Mouse (Mus musculus) hindbrain, embryonic 15.5 days (tissue): Measurements from ENCODE around the gene Epb41. TPM values are rescaled to one million over a fixed set of nuclear protein-coding genes. Genes with fewer than 3 reads are reported as not detected.

Experiments
- ATAC-seq: fragments of 200-750 bp; cut with Nextera tagmentation; 2 replicates; pipeline ENCODE4 v1.8.0; 2017; ENCODE audit warnings: low read depth, moderate number of reproducible peaks, moderate TSS enrichment; ENCODE audit not compliant: low FRiP score
- H3K27ac ChIP-seq: fragments of 300-500 bp; sonication (generic); replicated peaks from 2 replicates; pipeline ENCODE4 v1.5.1; 2015; ENCODE audit warnings: mild to moderate bottlenecking, inconsistent platforms
- H3K27me3 ChIP-seq: fragments of 300-500 bp; sonication (generic); 2 replicates; pipeline ENCODE4 v1.6.1; 2015; ENCODE audit warnings: control low read depth, inconsistent platforms
- H3K36me3 ChIP-seq: fragments of 300-500 bp; sonication (generic); 2 replicates; pipeline ENCODE4 v1.6.1; 2015; ENCODE audit warnings: control low read depth, inconsistent platforms
- H3K4me1 ChIP-seq: fragments of 300-500 bp; sonication (generic); replicated peaks from 2 replicates; pipeline ENCODE4 v1.6.1; 2015; ENCODE audit warnings: control low read depth, inconsistent platforms
- H3K4me2 ChIP-seq: fragments of 300-500 bp; sonication (generic); 2 replicates; pipeline ENCODE4 v1.6.1; 2015; ENCODE audit warnings: moderate library complexity, mild to moderate bottlenecking, inconsistent platforms
- H3K4me3 ChIP-seq: fragments of 300-500 bp; sonication (generic); 2 replicates; pipeline ENCODE4 v1.5.1; 2015; ENCODE audit warnings: mild to moderate bottlenecking, inconsistent platforms
- H3K9ac ChIP-seq: fragments of 300-500 bp; sonication (generic); 2 replicates; pipeline ENCODE4 v1.6.1; 2015; ENCODE audit warnings: inconsistent platforms
- H3K9me3 ChIP-seq: fragments of 300-500 bp; sonication (generic); 2 replicates; pipeline ENCODE4 v1.6.1; 2016; ENCODE audit warnings: control low read depth, inconsistent platforms
- WGBS: fragments of 180-500 bp; shearing (Covaris S2); methylation state at CpG from one replicate; pipeline ENCODE4 v1.1.7; 2015; 5-methylcytosine and 5-hydroxymethylcytosine counted together
- polyA plus RNA-seq: library from polyadenylated mRNA; unstranded; fragments of >200 nt; fragmentation: Nextera tagmentation; extraction: Ambion mirVana; gene quantifications from 2 replicates; pipeline ENCODE4 v1.2.1, GENCODE M21; 2015

The Epb41 gene
- polyA plus RNA-seq, 1 experiment from 2014 or later, result 59.8 TPM

- no peak for ATAC-seq
- peaks cover 36% of the 10 kb centered on the region for H3K4me1 ChIP-seq
- H3K27me3 ChIP-seq, result peaks cover 62% of the 10 kb centered on the region
- 6% methylated on average over 9 of the region's 9 CpGs for WGBS
- no peak overlapping the region for H3K9ac ChIP-seq
- no peaks in the 10 kb centered on the region for H3K36me3 ChIP-seq
- H3K4me3 ChIP-seq, result no peak overlapping the region
- H3K27ac ChIP-seq, result no peak overlapping the region
- H3K4me2 ChIP-seq, result no peak overlapping the region
- no peaks in the 10 kb centered on the region for H3K9me3 ChIP-seq
Observed at GRCm38 (mm10) chr4:131914046-131914643, 161.0 kb downstream of the Epb41 start.

GRCm38 (mm10) chr4:131913526-131913925 lies 161.6 kb downstream of the Epb41 start:
- H3K27me3 ChIP-seq, result peaks cover 57% of the 10 kb centered on the region
- no peak overlapping the region for H3K4me2 ChIP-seq
- H3K4me3 ChIP-seq, result no peak overlapping the region
- 55% methylated on average over 10 of the region's 10 CpGs for WGBS
- no peaks in the 10 kb centered on the region for H3K36me3 ChIP-seq
- no peak overlapping the region for H3K9ac ChIP-seq
- no peaks in the 10 kb centered on the region for H3K9me3 ChIP-seq
- H3K4me1 ChIP-seq, result peaks cover 36% of the 10 kb centered on the region
- no peak overlapping the region for H3K27ac ChIP-seq
- no peak for ATAC-seq

- no peak for ATAC-seq
- WGBS, result 48% methylated on average over 5 of the region's 5 CpGs
Observed at GRCm38 (mm10) chr4:131911521-131911920, 163.6 kb downstream of the Epb41 start.

GRCm38 (mm10) chr4:131910237-131910994 lies 164.7 kb downstream of the Epb41 start:
- peak overlapping the region; percentile 31 for H3K4me2 ChIP-seq
- 0 out of 2 replicates have a peak, but pooled peaks have one; percentile 28 for ATAC-seq
- 15% methylated on average over 19 of the region's 21 CpGs for WGBS
- no peak overlapping the region for H3K27ac ChIP-seq
- H3K9me3 ChIP-seq, result no peaks in the 10 kb centered on the region
- H3K4me3 ChIP-seq, result no peak overlapping the region
- no peaks in the 10 kb centered on the region for H3K36me3 ChIP-seq
- H3K4me1 ChIP-seq, result peaks cover 25% of the 10 kb centered on the region
- peaks cover 28% of the 10 kb centered on the region for H3K27me3 ChIP-seq
- no peak overlapping the region for H3K9ac ChIP-seq

More at GRCm38 (mm10) chr4:131911521-131911920, 163.6 kb downstream of the Epb41 start:
- Histone ChIP-seq H3K9me3 (no peaks in the 10 kb centered on the region), H3K4me1 (peaks cover 36% of the 10 kb centered on the region), H3K27ac (no peak overlapping the region), H3K36me3 (no peaks in the 10 kb centered on the region), H3K9ac (no peak overlapping the region), H3K4me2 (no peak overlapping the region), H3K27me3 (peaks cover 39% of the 10 kb centered on the region), H3K4me3 (no peak overlapping the region)

- Histone ChIP-seq H3K27ac (no peak overlapping the region), H3K4me1 (peaks cover 13% of the 10 kb centered on the region), H3K4me3 (no peak overlapping the region), H3K4me2 (no peak overlapping the region), H3K27me3 (peaks cover 10% of the 10 kb centered on the region), H3K9me3 (no peaks in the 10 kb centered on the region), H3K9ac (no peak overlapping the region), H3K36me3 (peaks cover 3% of the 10 kb centered on the region; the same call in 1 of the 2 replicates)
- 94% methylated on average over 3 of the region's 3 CpGs for WGBS
- ATAC-seq, result no peak
Observed at GRCm38 (mm10) chr4:131907912-131908311, 167.2 kb downstream of the Epb41 start.

GRCm38 (mm10) chr4:131906423-131906822 lies 168.7 kb downstream of the Epb41 start:
- Histone ChIP-seq H3K4me1 (peaks cover 13% of the 10 kb centered on the region), H3K4me3 (no peak overlapping the region), H3K36me3 (peaks cover 16% of the 10 kb centered on the region), H3K9me3 (no peaks in the 10 kb centered on the region), H3K27me3 (no peaks in the 10 kb centered on the region), H3K27ac (no peak overlapping the region), H3K4me2 (no peak overlapping the region), H3K9ac (no peak overlapping the region)
- no peak for ATAC-seq
- WGBS, result 74% methylated on average over 6 of the region's 6 CpGs

GRCm38 (mm10) chr4:131904478-131904877 lies 170.6 kb downstream of the Epb41 start:
- no peaks in the 10 kb centered on the region for H3K27me3 ChIP-seq
- no peaks in the 10 kb centered on the region for H3K9me3 ChIP-seq
- ATAC-seq, result 0 out of 2 replicates have a peak, but pooled peaks have one; percentile 12
- no peak overlapping the region for H3K4me2 ChIP-seq
- H3K27ac ChIP-seq, result no peak overlapping the region
- no peak overlapping the region for H3K4me3 ChIP-seq
- H3K4me1 ChIP-seq, result no peaks in the 10 kb centered on the region
- H3K36me3 ChIP-seq, result peaks cover 36% of the 10 kb centered on the region
- 63% methylated on average over 8 of the region's 8 CpGs for WGBS
- no peak overlapping the region for H3K9ac ChIP-seq

- 91% methylated on average over 15 of the region's 15 CpGs for WGBS
- Histone ChIP-seq H3K27ac (no peak overlapping the region), H3K27me3 (no peaks in the 10 kb centered on the region), H3K4me3 (no peak overlapping the region), H3K4me2 (no peak overlapping the region), H3K36me3 (peaks cover 57% of the 10 kb centered on the region), H3K9ac (no peak overlapping the region), H3K4me1 (no peaks in the 10 kb centered on the region), H3K9me3 (no peaks in the 10 kb centered on the region)
- no peak for ATAC-seq
Observed at GRCm38 (mm10) chr4:131901090-131901489, 174.0 kb downstream of the Epb41 start.

GRCm38 (mm10) chr4:131899180-131899554 lies 176.0 kb downstream of the Epb41 start:
- no peak overlapping the region for H3K9ac ChIP-seq
- peaks cover 65% of the 10 kb centered on the region for H3K36me3 ChIP-seq
- no peak overlapping the region for H3K4me3 ChIP-seq
- H3K4me2 ChIP-seq, result no peak overlapping the region
- H3K27ac ChIP-seq, result no peak overlapping the region
- no peak for ATAC-seq
- no peaks in the 10 kb centered on the region for H3K4me1 ChIP-seq
- WGBS, result 81% methylated on average over 6 of the region's 6 CpGs
- no peaks in the 10 kb centered on the region for H3K9me3 ChIP-seq
- H3K27me3 ChIP-seq, result no peaks in the 10 kb centered on the region

GRCm38 (mm10) chr4:131898503-131899179 lies 176.5 kb downstream of the Epb41 start:
- WGBS, result 81% methylated on average over 12 of the region's 12 CpGs
- H3K9ac ChIP-seq, result no peak overlapping the region
- no peaks in the 10 kb centered on the region for H3K27me3 ChIP-seq
- no peak overlapping the region for H3K4me3 ChIP-seq
- no peak for ATAC-seq
- H3K4me1 ChIP-seq, result no peaks in the 10 kb centered on the region
- H3K36me3 ChIP-seq, result peaks cover 70% of the 10 kb centered on the region
- no peaks in the 10 kb centered on the region for H3K9me3 ChIP-seq
- H3K4me2 ChIP-seq, result no peak overlapping the region
- H3K27ac ChIP-seq, result no peak overlapping the region

- Histone ChIP-seq H3K9ac (no peak overlapping the region), H3K9me3 (no peaks in the 10 kb centered on the region), H3K4me1 (no peaks in the 10 kb centered on the region), H3K36me3 (peaks cover 78% of the 10 kb centered on the region), H3K4me3 (no peak overlapping the region), H3K4me2 (no peak overlapping the region), H3K27me3 (no peaks in the 10 kb centered on the region), H3K27ac (no peak overlapping the region)
- ATAC-seq, result no peak
- 94% methylated on average over 8 of the region's 8 CpGs for WGBS
Observed at GRCm38 (mm10) chr4:131897787-131898186, 177.3 kb downstream of the Epb41 start.

- peaks cover 78% of the 10 kb centered on the region for H3K36me3 ChIP-seq
- ATAC-seq, result no peak
- no peak overlapping the region for H3K27ac ChIP-seq
- H3K9ac ChIP-seq, result no peak overlapping the region
- no peaks in the 10 kb centered on the region for H3K4me1 ChIP-seq
- H3K4me3 ChIP-seq, result no peak overlapping the region
- WGBS, result 94% methylated on average over 5 of the region's 5 CpGs
- H3K9me3 ChIP-seq, result no peaks in the 10 kb centered on the region
- no peaks in the 10 kb centered on the region for H3K27me3 ChIP-seq
- H3K4me2 ChIP-seq, result no peak overlapping the region
Observed at GRCm38 (mm10) chr4:131897109-131897508, 178.0 kb downstream of the Epb41 start.
